In genomic region chr7:65369101-65369500, GRCm38 (mm10) we compare ENCODE assay signal across 8 mouse cellular contexts.
A peak's percentile ranks its signal among the peaks of the same experiment; 100 is the strongest.
DNase-seq lines count a peak whose midpoint lies in the region; ATAC-seq and TF ChIP-seq lines count a peak whose summit lies in the region.
"Had no signal": no experiment of that assay in that cellular context is flagged by ENCODE, and none has a peak within 500 bp of the region (broad histone marks: within the 10 kb centered on the region; RNA-seq: fewer than 3 reads in every experiment).

No protein-coding gene starts in this region.

- no peak for DNase-seq in lung, adult 2 months
- DNase-seq in lung, adult 18-20 months: no peak
- peak; percentile 30 for DNase-seq in forebrain, embryonic 14.5 days (ENCODE audit: low spot score)
- DNase-seq in urinary bladder, postnatal 25 days (ENCODE audit: low spot score): no peak
- no peak for DNase-seq in MN1 (ENCODE audit: low spot score)
- DNase-seq: thymus, adult 2 months had no signal

- peaks cover 6% of the 10 kb centered on the region; the same call in 1 of the 2 replicates for H3K4me1 ChIP-seq in lung, adult 2 months (ENCODE audit: control insufficient read depth, insufficient read depth, low read length)
- peaks cover 9% of the 10 kb centered on the region; the same call in 1 of the 2 replicates for H3K4me1 ChIP-seq in forebrain, embryonic 14.5 days (ENCODE audit: control insufficient read depth, insufficient read depth, low read length)
- peaks cover 34% of the 10 kb centered on the region for H3K4me1 ChIP-seq in limb, embryonic 13.5 days
- peaks cover 13% of the 10 kb centered on the region for H3K4me1 ChIP-seq in small intestine, adult 2 months (ENCODE audit: control insufficient read depth, insufficient read depth, insufficient read length, low read length)

- H3K9ac ChIP-seq in forebrain, embryonic 14.5 days (ENCODE audit: low read length): peak overlapping the region; percentile 3; the same call in 1 of the 2 replicates
- peak overlapping the region; percentile 43 for H3K9ac ChIP-seq in limb, embryonic 13.5 days

- H3K27ac ChIP-seq in forebrain, embryonic 14.5 days (ENCODE audit: low read depth, low read length): no peak overlapping the region
- H3K27ac ChIP-seq in limb, embryonic 13.5 days: no peak overlapping the region
- H3K27ac ChIP-seq in small intestine, adult 2 months (ENCODE audit: insufficient read depth, low read depth, low read length): peak overlapping the region; percentile 14

- no peak for TF ChIP-seq CTCF in lung, adult 2 months (IDR thresholded peaks at IDR 0.05; ENCODE audit: insufficient read depth, low read length)
- TF ChIP-seq CTCF in small intestine, adult 2 months (IDR thresholded peaks at IDR 0.05; ENCODE audit: extremely low read depth, insufficient read length, insufficient replicate concordance, low read depth, low read length): no peak

- no peak for ATAC-seq in forebrain, embryonic 14.5 days
- no peak for ATAC-seq in limb, embryonic 13.5 days (ENCODE audit: low FRiP score, low read depth)

- no peak for TF ChIP-seq POLR2A in lung, adult 2 months (IDR thresholded peaks at IDR 0.05; ENCODE audit: borderline replicate concordance, extremely low read depth, low read depth, low read length)
- TF ChIP-seq POLR2A in small intestine, adult 2 months (IDR thresholded peaks at IDR 0.05; ENCODE audit: low read depth, low read length): no peak

- peak overlapping the region; percentile 77 for H3K4me2 ChIP-seq in forebrain, embryonic 14.5 days (ENCODE audit: low read length)
- peak overlapping the region; percentile 56 for H3K4me2 ChIP-seq in limb, embryonic 13.5 days (replicated peaks)

- H3K27me3 ChIP-seq in forebrain, embryonic 14.5 days (replicated peaks; ENCODE audit: control insufficient read depth, insufficient read depth, low read length): no peaks in the 10 kb centered on the region
- H3K27me3 ChIP-seq in limb, embryonic 13.5 days: no peaks in the 10 kb centered on the region
- no peaks in the 10 kb centered on the region for H3K27me3 ChIP-seq in small intestine, adult 2 months (ENCODE audit: control insufficient read depth, insufficient read depth, low read length)

- peak overlapping the region; percentile 86 for H3K4me3 ChIP-seq in lung, adult 2 months (replicated peaks; ENCODE audit: extremely low read depth, low read depth, low read length)
- peak overlapping the region; percentile 87 for H3K4me3 ChIP-seq in forebrain, embryonic 14.5 days (ENCODE audit: low read depth, low read length)
- peak overlapping the region; percentile 35 for H3K4me3 ChIP-seq in limb, embryonic 13.5 days
- no peak overlapping the region; the same call in 1 of the 2 replicates for H3K4me3 ChIP-seq in small intestine, adult 2 months (ENCODE audit: low read depth, low read length)

- no peaks in the 10 kb centered on the region for H3K9me3 ChIP-seq in forebrain, embryonic 14.5 days (replicated peaks; ENCODE audit: control insufficient read depth, low read length)
- no peaks in the 10 kb centered on the region for H3K9me3 ChIP-seq in limb, embryonic 13.5 days

- WGBS in lung, adult 2 months: 11% methylated on average over 5 of the region's 5 CpGs
- WGBS in forebrain, embryonic 14.5 days: 7% methylated on average over 5 of the region's 5 CpGs
- 37% methylated on average over 5 of the region's 5 CpGs for WGBS in limb, embryonic 13.5 days
- WGBS in small intestine, adult 2 months: 17% methylated on average over 5 of the region's 5 CpGs

- no peaks in the 10 kb centered on the region for H3K36me3 ChIP-seq in forebrain, embryonic 14.5 days (ENCODE audit: control insufficient read depth, insufficient read depth, low read length)
- H3K36me3 ChIP-seq in limb, embryonic 13.5 days: no peaks in the 10 kb centered on the region
- H3K36me3 ChIP-seq in small intestine, adult 2 months (ENCODE audit: control insufficient read depth, insufficient read depth, low read length): no peaks in the 10 kb centered on the region
